Mouse (Mus musculus): ENCODE data around the gene Idh3b.

DNA sequence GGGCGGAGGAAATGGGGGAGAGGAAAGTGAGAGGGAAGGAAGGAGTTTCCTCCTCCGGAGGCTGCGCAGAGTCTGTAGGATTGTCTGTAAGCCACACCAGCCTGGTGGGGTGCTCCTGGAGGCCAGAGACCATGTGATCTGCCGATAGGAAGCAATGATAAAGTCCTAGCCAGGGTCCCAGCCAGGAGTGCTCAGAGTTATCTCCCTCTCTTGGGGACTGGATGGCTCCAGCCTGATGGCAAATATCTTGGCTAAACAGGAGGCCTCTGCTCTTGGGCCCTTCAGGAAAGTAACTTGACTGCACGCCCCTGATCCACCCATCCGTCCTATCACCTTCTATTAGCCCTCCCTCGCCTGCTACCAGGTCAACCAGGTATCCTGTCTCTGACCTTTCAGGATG is 36.1 kb downstream of the Idh3b start:
- TF ChIP-seq CTCF (IDR thresholded peaks at IDR 0.05; ENCODE audit: low read depth) (no peak), EP300 (optimal IDR thresholded peaks at IDR 0.05) (no peak)
